Mouse (Mus musculus) limb, embryonic 15.5 days (tissue): Measurements from ENCODE around the gene Zbtb18. TPM values are rescaled to one million over a fixed set of nuclear protein-coding genes. Genes with fewer than 3 reads are reported as not detected.

Source experiments
- ATAC-seq: fragments of 200-750 bp; cut with Nextera tagmentation; 2 replicates; pipeline ENCODE4 v1.8.0; 2017; ENCODE audit warnings: low read depth, moderate TSS enrichment; ENCODE audit not compliant: insufficient number of reproducible peaks, low FRiP score, low TSS enrichment
- H3K27ac ChIP-seq: fragments of 300-500 bp; sonication (generic); 2 replicates; pipeline ENCODE4 v1.5.1; 2015; ENCODE audit warnings: moderate library complexity, mild to moderate bottlenecking, inconsistent platforms
- H3K27me3 ChIP-seq: fragments of 300-500 bp; sonication (generic); 2 replicates; pipeline ENCODE4 v1.6.1; 2015; ENCODE audit warnings: inconsistent platforms
- H3K36me3 ChIP-seq: fragments of 300-500 bp; sonication (generic); 2 replicates; pipeline ENCODE4 v1.6.1; 2015; ENCODE audit warnings: inconsistent platforms
- H3K4me1 ChIP-seq: fragments of 300-500 bp; sonication (generic); 2 replicates; pipeline ENCODE4 v1.6.1; 2015; ENCODE audit warnings: inconsistent platforms
- H3K4me2 ChIP-seq: fragments of 300-500 bp; sonication (generic); 2 replicates; pipeline ENCODE4 v1.6.1; 2015; ENCODE audit warnings: mild to moderate bottlenecking, inconsistent platforms
- H3K4me3 ChIP-seq: fragments of 300-500 bp; sonication (generic); 2 replicates; pipeline ENCODE4 v1.5.1; 2015; ENCODE audit warnings: mild to moderate bottlenecking, inconsistent platforms
- H3K9ac ChIP-seq: fragments of 300-500 bp; sonication (generic); 2 replicates; pipeline ENCODE4 v1.6.1; 2015; ENCODE audit warnings: inconsistent platforms
- H3K9me3 ChIP-seq: fragments of 300-500 bp; sonication (generic); 2 replicates; pipeline ENCODE4 v1.6.1; 2016; ENCODE audit warnings: inconsistent platforms
- WGBS: fragments of 180-500 bp; shearing (Covaris S2); methylation state at CpG from one replicate; pipeline ENCODE4 v1.1.7; 2015; 5-methylcytosine and 5-hydroxymethylcytosine counted together
- polyA plus RNA-seq: library from polyadenylated mRNA; unstranded; fragments of >200 nt; fragmentation: Nextera tagmentation; extraction: Ambion mirVana; gene quantifications from 2 replicates; pipeline ENCODE4 v1.2.1, GENCODE M21; 2015

Gene Zbtb18
- polyA plus RNA-seq, 1 experiment from 2014 or later = 1.8 TPM

- Histone ChIP-seq H3K27me3 (no peaks in the 10 kb centered on the region), H3K27ac (no peak overlapping the region), H3K4me2 (no peak overlapping the region), H3K9ac (no peak overlapping the region), H3K36me3 (no peaks in the 10 kb centered on the region), H3K4me1 (no peaks in the 10 kb centered on the region), H3K4me3 (no peak overlapping the region), H3K9me3 (no peaks in the 10 kb centered on the region)
- no peak for ATAC-seq
- 59% methylated on average over 8 of the region's 8 CpGs for WGBS
These were observed 25.0 kb downstream of the Zbtb18 start for GRCm38 (mm10) chr1:177467150-177467549.

- Histone ChIP-seq H3K4me2 (no peak overlapping the region), H3K9ac (no peak overlapping the region), H3K36me3 (no peaks in the 10 kb centered on the region), H3K4me3 (no peak overlapping the region), H3K4me1 (no peaks in the 10 kb centered on the region), H3K9me3 (no peaks in the 10 kb centered on the region), H3K27me3 (no peaks in the 10 kb centered on the region), H3K27ac (no peak overlapping the region)
- WGBS = 77% methylated on average over 5 of the region's 5 CpGs
- no peak for ATAC-seq
These were observed 26.3 kb downstream of the Zbtb18 start for GRCm38 (mm10) chr1:177468436-177468835.

GRCm38 (mm10) chr1:177470091-177470490, 27.9 kb downstream of the Zbtb18 start:
- Histone ChIP-seq H3K4me3 (no peak overlapping the region), H3K9me3 (no peaks in the 10 kb centered on the region), H3K27ac (no peak overlapping the region), H3K27me3 (no peaks in the 10 kb centered on the region), H3K36me3 (no peaks in the 10 kb centered on the region), H3K4me2 (no peak overlapping the region), H3K4me1 (no peaks in the 10 kb centered on the region), H3K9ac (no peak overlapping the region)
- ATAC-seq = no peak
- 63% methylated on average over 4 of the region's 4 CpGs for WGBS

GRCm38 (mm10) chr1:177470951-177471350, 28.8 kb downstream of the Zbtb18 start:
- no peak overlapping the region for H3K27ac ChIP-seq
- no peak overlapping the region for H3K9ac ChIP-seq
- no peaks in the 10 kb centered on the region for H3K9me3 ChIP-seq
- no peak overlapping the region for H3K4me3 ChIP-seq
- WGBS = 77% methylated on average over 2 of the region's 2 CpGs
- H3K4me2 ChIP-seq = no peak overlapping the region
- ATAC-seq = no peak
- H3K27me3 ChIP-seq = no peaks in the 10 kb centered on the region
- no peaks in the 10 kb centered on the region for H3K4me1 ChIP-seq
- no peaks in the 10 kb centered on the region for H3K36me3 ChIP-seq

- H3K9ac ChIP-seq = no peak overlapping the region
- H3K27ac ChIP-seq = no peak overlapping the region
- WGBS = 83% methylated on average over 13 of the region's 13 CpGs
- H3K4me2 ChIP-seq = no peak overlapping the region
- H3K27me3 ChIP-seq = no peaks in the 10 kb centered on the region
- no peaks in the 10 kb centered on the region for H3K36me3 ChIP-seq
- H3K4me1 ChIP-seq = peaks cover 7% of the 10 kb centered on the region
- H3K4me3 ChIP-seq = no peak overlapping the region
- ATAC-seq = no peak
- no peaks in the 10 kb centered on the region for H3K9me3 ChIP-seq
These were observed 33.5 kb downstream of the Zbtb18 start for GRCm38 (mm10) chr1:177475542-177476197.

- H3K9ac ChIP-seq = no peak overlapping the region
- ATAC-seq = no peak
- H3K27ac ChIP-seq = no peak overlapping the region
- no peak overlapping the region for H3K4me2 ChIP-seq
- H3K4me1 ChIP-seq = peaks cover 7% of the 10 kb centered on the region
- H3K4me3 ChIP-seq = no peak overlapping the region
- no peaks in the 10 kb centered on the region for H3K36me3 ChIP-seq
- H3K9me3 ChIP-seq = no peaks in the 10 kb centered on the region
- no peaks in the 10 kb centered on the region for H3K27me3 ChIP-seq
- WGBS = 78% methylated on average over 2 of the region's 2 CpGs
These were observed 36.4 kb downstream of the Zbtb18 start for GRCm38 (mm10) chr1:177478578-177478977.

- no peaks in the 10 kb centered on the region for H3K9me3 ChIP-seq
- H3K9ac ChIP-seq = no peak overlapping the region
- ATAC-seq = peak; percentile 61; the same call in 1 of the 2 replicates
- no peaks in the 10 kb centered on the region for H3K27me3 ChIP-seq
- peaks cover 7% of the 10 kb centered on the region for H3K4me1 ChIP-seq
- H3K4me2 ChIP-seq = no peak overlapping the region
- no peak overlapping the region for H3K27ac ChIP-seq
- 41% methylated on average over 10 of the region's 10 CpGs for WGBS
- no peaks in the 10 kb centered on the region for H3K36me3 ChIP-seq
- no peak overlapping the region for H3K4me3 ChIP-seq
These were observed 37.3 kb downstream of the Zbtb18 start for GRCm38 (mm10) chr1:177479356-177480004.

GRCm38 (mm10) chr1:177483612-177484011, 41.5 kb downstream of the Zbtb18 start:
- Histone ChIP-seq H3K9ac (no peak overlapping the region), H3K9me3 (no peaks in the 10 kb centered on the region), H3K4me2 (no peak overlapping the region), H3K4me3 (no peak overlapping the region), H3K36me3 (no peaks in the 10 kb centered on the region), H3K27me3 (no peaks in the 10 kb centered on the region), H3K27ac (no peak overlapping the region), H3K4me1 (peaks cover 7% of the 10 kb centered on the region)
- no peak for ATAC-seq
- WGBS = 89% methylated on average over 2 of the region's 2 CpGs

GRCm38 (mm10) chr1:177484280-177484679, 42.1 kb downstream of the Zbtb18 start:
- H3K9me3 ChIP-seq = no peaks in the 10 kb centered on the region
- H3K9ac ChIP-seq = no peak overlapping the region
- no peaks in the 10 kb centered on the region for H3K27me3 ChIP-seq
- ATAC-seq = no peak
- no peak overlapping the region for H3K4me3 ChIP-seq
- 61% methylated on average over 7 of the region's 7 CpGs for WGBS
- H3K27ac ChIP-seq = no peak overlapping the region
- peaks cover 4% of the 10 kb centered on the region for H3K4me1 ChIP-seq
- no peaks in the 10 kb centered on the region for H3K36me3 ChIP-seq
- no peak overlapping the region for H3K4me2 ChIP-seq

GRCm38 (mm10) chr1:177484680-177485079, 42.5 kb downstream of the Zbtb18 start:
- H3K9ac ChIP-seq = no peak overlapping the region
- no peaks in the 10 kb centered on the region for H3K9me3 ChIP-seq
- H3K4me2 ChIP-seq = no peak overlapping the region
- no peaks in the 10 kb centered on the region for H3K27me3 ChIP-seq
- ATAC-seq = no peak
- H3K27ac ChIP-seq = no peak overlapping the region
- H3K4me1 ChIP-seq = 0 out of 2 replicates have a peak, but pooled peaks cover under 1% of the 10 kb centered on the region
- H3K36me3 ChIP-seq = no peaks in the 10 kb centered on the region
- WGBS = 38% methylated on average over 7 of the region's 7 CpGs
- H3K4me3 ChIP-seq = no peak overlapping the region

- WGBS = 70% methylated on average over 7 of the region's 7 CpGs
- no peak overlapping the region for H3K27ac ChIP-seq
- no peaks in the 10 kb centered on the region for H3K36me3 ChIP-seq
- no peak overlapping the region for H3K4me2 ChIP-seq
- no peak overlapping the region for H3K9ac ChIP-seq
- ATAC-seq = no peak
- no peaks in the 10 kb centered on the region for H3K9me3 ChIP-seq
- no peak overlapping the region for H3K4me3 ChIP-seq
- no peaks in the 10 kb centered on the region for H3K4me1 ChIP-seq
- no peaks in the 10 kb centered on the region for H3K27me3 ChIP-seq
These were observed 47.7 kb downstream of the Zbtb18 start for GRCm38 (mm10) chr1:177489844-177490243.

- no peaks in the 10 kb centered on the region for H3K36me3 ChIP-seq
- H3K4me2 ChIP-seq = no peak overlapping the region
- H3K4me3 ChIP-seq = no peak overlapping the region
- no peaks in the 10 kb centered on the region for H3K4me1 ChIP-seq
- H3K9ac ChIP-seq = no peak overlapping the region
- no peak for ATAC-seq
- H3K27ac ChIP-seq = no peak overlapping the region
- no peaks in the 10 kb centered on the region for H3K27me3 ChIP-seq
- 47% methylated on average over 4 of the region's 4 CpGs for WGBS
- no peaks in the 10 kb centered on the region for H3K9me3 ChIP-seq
These were observed 48.7 kb downstream of the Zbtb18 start for GRCm38 (mm10) chr1:177490808-177491207.
